ENCODE assay signal across 7 mouse cellular contexts in genomic region chr16:20097711-20098374, GRCm38 (mm10). TPM values are rescaled to one million over a fixed set of nuclear protein-coding genes. Genes with fewer than 3 reads are reported as not detected.
DNase-seq lines count a peak whose midpoint lies in the region; ATAC-seq lines count a peak whose summit lies in the region.

No protein-coding gene starts in this region.

- no peaks in the 10 kb centered on the region for H3K9me3 ChIP-seq in limb, embryonic 10.5 days (replicated peaks)
- no peaks in the 10 kb centered on the region for H3K9me3 ChIP-seq in midbrain, embryonic 13.5 days

- WGBS in limb, embryonic 10.5 days = under 1% methylated on average over 61 of the region's 61 CpGs
- WGBS in midbrain, embryonic 13.5 days = 0% methylated on average over 61 of the region's 61 CpGs

- H3K36me3 ChIP-seq in limb, embryonic 10.5 days = peaks cover 22% of the 10 kb centered on the region
- H3K36me3 ChIP-seq in midbrain, embryonic 13.5 days = peaks cover 10% of the 10 kb centered on the region

- H3K4me1 ChIP-seq in limb, embryonic 10.5 days = no peaks in the 10 kb centered on the region; the same call in 1 of the 2 replicates
- peaks cover 11% of the 10 kb centered on the region for H3K4me1 ChIP-seq in midbrain, embryonic 13.5 days (replicated peaks)

- ATAC-seq in granulocyte monocyte progenitor cell, adult 5-6 weeks (replicated peaks; ENCODE audit: poor library complexity, severe bottlenecking) = peak; percentile 84
- ATAC-seq in midbrain, embryonic 13.5 days = peak; percentile 90

- H3K9ac ChIP-seq in midbrain, embryonic 13.5 days (replicated peaks) = peak overlapping the region; percentile 97

- DNase-seq in adrenal gland, adult 8-10 months = peak; percentile 96
- DNase-seq in embryo, embryonic 9.5 days (ENCODE audit: extremely low spot score) = peak; percentile 95
- DNase-seq in kidney, adult 11 months = peak; percentile 98
- DNase-seq in limb, embryonic 10.5 days (ENCODE audit: low spot score) = peak; percentile 94
- DNase-seq in spleen, adult 12 weeks (ENCODE audit: low spot score) = peak; percentile 89

- peak overlapping the region; percentile 95 for H3K4me3 ChIP-seq in limb, embryonic 10.5 days
- peak overlapping the region; percentile 83 for H3K4me3 ChIP-seq in midbrain, embryonic 13.5 days (replicated peaks)

- no peaks in the 10 kb centered on the region for H3K27me3 ChIP-seq in limb, embryonic 10.5 days (ENCODE audit: low read depth, poor library complexity, severe bottlenecking)
- no peaks in the 10 kb centered on the region for H3K27me3 ChIP-seq in midbrain, embryonic 13.5 days

- peak overlapping the region; percentile 98 for H3K27ac ChIP-seq in limb, embryonic 10.5 days
- H3K27ac ChIP-seq in midbrain, embryonic 13.5 days = peak overlapping the region; percentile 99

- H3K4me2 ChIP-seq in midbrain, embryonic 13.5 days (replicated peaks) = peak overlapping the region; percentile 65

RNA-seq across cellular contexts. Expression of gene Klhl24, which starts 0.5 kb away (rescaled TPM):
- total RNA-seq in adrenal gland, adult 8-10 months (2022) = 10 to 100 TPM; 68.8 to 88.1 (median 81.3) TPM
- 34.3 and 52.0 TPM in 2 replicates for total RNA-seq in granulocyte monocyte progenitor cell, adult 5-6 weeks (2014; fragmentation: Nextera tagmentation)
- 56.1 and 80.7 TPM in 2 replicates for total RNA-seq in granulocyte monocyte progenitor cell, adult 5-6 weeks (2017)
- 20.7 and 27.2 TPM in 2 replicates for polyA plus RNA-seq in limb, embryonic 10.5 days (2016; fragmentation: Nextera tagmentation; extraction: Ambion mirVana)
- 64.6 and 69.3 TPM in 2 replicates for polyA plus RNA-seq in midbrain, embryonic 13.5 days (2015; fragmentation: Nextera tagmentation; extraction: Ambion mirVana)

RNA-seq across cellular contexts. Expression of gene Yeats2, which starts 43.0 kb away (rescaled TPM):
- 10 to 100 TPM; 31.2 to 59.3 (median 42.6) TPM for total RNA-seq in adrenal gland, adult 8-10 months (2022)
- total RNA-seq in granulocyte monocyte progenitor cell, adult 5-6 weeks (2014; fragmentation: Nextera tagmentation) = 47.2 and 65.0 TPM in 2 replicates
- 25.9 and 30.5 TPM in 2 replicates for total RNA-seq in granulocyte monocyte progenitor cell, adult 5-6 weeks (2017)
- 52.3 and 59.2 TPM in 2 replicates for polyA plus RNA-seq in limb, embryonic 10.5 days (2016; fragmentation: Nextera tagmentation; extraction: Ambion mirVana)
- polyA plus RNA-seq in midbrain, embryonic 13.5 days (2015; fragmentation: Nextera tagmentation; extraction: Ambion mirVana) = 28.1 and 29.6 TPM in 2 replicates

Comparison
In these comparisons a context has a peak if more than half of its experiments do, and no peak if none do; other contexts are left out.
1. Peak in every context shown above with its lines: DNase-seq, ATAC-seq, H3K4me3 ChIP-seq and H3K27ac ChIP-seq.